Mouse (Mus musculus): ENCODE data around the gene Ubl7. TPM values are rescaled to one million over a fixed set of nuclear protein-coding genes. Genes with fewer than 3 reads are reported as not detected.

Gene Ubl7
- polyA plus RNA-seq, 1 experiment from 2014 or later: 169 TPM

- Histone ChIP-seq H3K36me3 (peaks cover 45% of the 10 kb centered on the region), H3K4me2 (replicated peaks) (no peak overlapping the region), H3K4me1 (replicated peaks) (peaks cover 29% of the 10 kb centered on the region), H3K9me3 (no peaks in the 10 kb centered on the region), H3K9ac (replicated peaks) (no peak overlapping the region), H3K4me3 (replicated peaks) (no peak overlapping the region), H3K27ac (no peak overlapping the region), H3K27me3 (no peaks in the 10 kb centered on the region)
- 91% methylated on average over 12 of the region's 12 CpGs for WGBS
- ATAC-seq: no peak
Measured at GRCm38 (mm10) chr9:57954962-57955744, 44.4 kb downstream of the Ubl7 start.

GRCm38 (mm10) chr9:57955764-57956163, 45.0 kb downstream of the Ubl7 start:
- H3K27ac ChIP-seq: no peak overlapping the region
- H3K9me3 ChIP-seq: no peaks in the 10 kb centered on the region
- no peak overlapping the region for H3K4me2 ChIP-seq (replicated peaks)
- no peak for ATAC-seq
- H3K27me3 ChIP-seq: no peaks in the 10 kb centered on the region
- H3K4me3 ChIP-seq (replicated peaks): no peak overlapping the region
- 90% methylated on average over 6 of the region's 6 CpGs for WGBS
- H3K9ac ChIP-seq (replicated peaks): no peak overlapping the region
- H3K36me3 ChIP-seq: peaks cover 51% of the 10 kb centered on the region
- H3K4me1 ChIP-seq (replicated peaks): peaks cover 23% of the 10 kb centered on the region

DNA sequence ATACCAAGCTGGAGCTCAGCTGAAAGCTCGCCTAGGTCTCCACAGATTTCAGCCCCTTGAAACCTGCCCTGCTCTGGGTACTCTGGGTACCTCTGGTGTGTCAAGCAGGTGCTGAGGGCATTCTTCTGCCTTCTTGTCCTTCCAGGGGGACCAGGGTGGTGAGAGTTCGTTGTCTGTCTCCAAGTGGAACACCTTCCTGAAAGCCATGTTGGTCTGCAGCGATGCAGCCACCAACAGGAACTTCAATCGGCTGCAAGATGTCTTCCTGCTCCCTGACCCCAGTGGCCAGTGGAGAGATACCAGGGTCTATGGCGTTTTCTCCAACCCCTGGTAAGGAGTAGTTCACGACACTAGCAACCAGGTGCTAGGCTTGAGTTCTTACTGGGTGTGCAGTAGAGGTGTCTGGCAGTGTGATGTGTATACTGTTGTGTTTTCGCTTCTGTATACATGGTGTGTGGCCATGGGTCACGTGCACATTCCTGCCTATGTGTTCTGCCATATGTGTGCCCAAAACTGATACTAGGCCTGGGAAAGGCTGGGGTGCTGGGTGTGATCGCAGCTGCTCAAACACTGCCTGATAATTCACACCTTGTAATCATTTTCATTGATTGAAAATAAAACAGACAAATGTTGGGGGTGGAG, 45.5 kb downstream of the Ubl7 start:
- H3K27me3 ChIP-seq: no peaks in the 10 kb centered on the region

DNA sequence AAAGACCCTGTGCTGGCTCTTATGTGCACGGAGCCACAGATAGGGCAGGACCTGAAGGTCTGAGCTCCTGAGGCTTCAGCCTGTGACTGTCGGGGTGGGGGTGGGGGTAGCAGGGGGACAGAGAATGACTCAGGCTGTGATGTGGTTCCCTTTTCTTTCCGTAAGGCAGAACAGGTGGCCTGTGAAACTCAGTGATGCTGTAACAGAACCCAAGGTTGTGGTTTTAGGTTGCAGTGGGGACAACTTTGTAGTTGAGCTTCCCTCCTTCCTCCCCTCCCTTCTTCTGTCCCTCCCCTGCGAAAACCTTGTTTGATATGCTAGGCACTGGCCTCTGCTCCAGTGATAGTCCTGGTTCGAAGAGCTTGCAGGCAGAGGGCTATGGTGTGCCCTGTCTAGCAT, 46.1 kb downstream of the Ubl7 start:
- H3K9ac ChIP-seq (replicated peaks): no peak overlapping the region
- H3K4me2 ChIP-seq (replicated peaks): no peak overlapping the region
- peaks cover 12% of the 10 kb centered on the region; the same call in 1 of the 2 replicates for H3K4me1 ChIP-seq (replicated peaks)
- WGBS: 84% methylated on average over 5 of the region's 5 CpGs
- H3K27me3 ChIP-seq: no peaks in the 10 kb centered on the region
- no peaks in the 10 kb centered on the region for H3K9me3 ChIP-seq
- H3K27ac ChIP-seq: no peak overlapping the region
- no peak overlapping the region for H3K4me3 ChIP-seq (replicated peaks)
- H3K36me3 ChIP-seq: peaks cover 61% of the 10 kb centered on the region
- no peak for ATAC-seq

More for the DNA sequence above, 45.5 kb downstream of the Ubl7 start:
- Histone ChIP-seq H3K9me3 (no peaks in the 10 kb centered on the region), H3K9ac (replicated peaks) (no peak overlapping the region), H3K4me1 (replicated peaks) (peaks cover 17% of the 10 kb centered on the region), H3K27ac (no peak overlapping the region), H3K4me2 (replicated peaks) (no peak overlapping the region), H3K4me3 (replicated peaks) (no peak overlapping the region), H3K36me3 (peaks cover 56% of the 10 kb centered on the region)
- ATAC-seq: no peak
- WGBS: 88% methylated on average over 9 of the region's 9 CpGs

DNA sequence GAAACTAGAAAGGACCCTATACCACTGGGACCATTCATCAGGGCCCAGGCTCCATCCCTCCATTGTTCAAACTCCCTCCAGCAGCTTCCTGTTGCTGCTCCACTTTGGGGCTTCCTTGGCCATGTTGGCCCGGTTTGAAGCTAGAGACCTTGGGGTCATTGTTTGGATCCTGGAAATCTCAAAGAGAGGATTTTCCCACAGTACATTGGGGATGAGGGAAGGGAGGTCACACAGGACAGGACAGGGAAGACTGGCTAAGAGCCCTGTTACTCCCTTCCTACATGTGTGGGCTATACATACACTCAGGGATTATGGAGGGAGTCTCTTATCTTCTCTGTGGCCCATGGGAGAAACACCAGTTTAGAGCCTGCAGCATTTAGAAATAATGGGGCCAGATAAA, 47.8 kb downstream of the Ubl7 start:
- Histone ChIP-seq H3K36me3 (peaks cover 63% of the 10 kb centered on the region), H3K4me3 (replicated peaks) (no peak overlapping the region), H3K9me3 (no peaks in the 10 kb centered on the region), H3K27me3 (no peaks in the 10 kb centered on the region), H3K27ac (no peak overlapping the region), H3K4me1 (replicated peaks) (0 out of 2 replicates have a peak, but pooled peaks cover 3% of the 10 kb centered on the region), H3K4me2 (replicated peaks) (no peak overlapping the region), H3K9ac (replicated peaks) (no peak overlapping the region)
- WGBS: 85% methylated on average over 1 of the region's 1 CpGs
- no peak for ATAC-seq

GRCm38 (mm10) chr9:57959399-57959798, 48.6 kb downstream of the Ubl7 start:
- H3K4me2 ChIP-seq (replicated peaks): no peak overlapping the region
- no peak for ATAC-seq
- no peaks in the 10 kb centered on the region for H3K9me3 ChIP-seq
- H3K9ac ChIP-seq (replicated peaks): no peak overlapping the region
- H3K36me3 ChIP-seq: peaks cover 63% of the 10 kb centered on the region
- no peak overlapping the region for H3K27ac ChIP-seq
- WGBS: 79% methylated on average over 10 of the region's 10 CpGs
- no peaks in the 10 kb centered on the region; the same call in 1 of the 2 replicates for H3K4me1 ChIP-seq (replicated peaks)
- no peak overlapping the region for H3K4me3 ChIP-seq (replicated peaks)
- no peaks in the 10 kb centered on the region for H3K27me3 ChIP-seq

GRCm38 (mm10) chr9:57959886-57960866, 49.4 kb downstream of the Ubl7 start:
- H3K4me2 ChIP-seq (replicated peaks): no peak overlapping the region
- H3K4me3 ChIP-seq (replicated peaks): no peak overlapping the region
- H3K9me3 ChIP-seq: no peaks in the 10 kb centered on the region
- WGBS: 91% methylated on average over 17 of the region's 17 CpGs
- no peaks in the 10 kb centered on the region; the same call in 1 of the 2 replicates for H3K4me1 ChIP-seq (replicated peaks)
- peaks cover 56% of the 10 kb centered on the region for H3K36me3 ChIP-seq
- H3K27ac ChIP-seq: no peak overlapping the region
- H3K27me3 ChIP-seq: no peaks in the 10 kb centered on the region
- no peak overlapping the region for H3K9ac ChIP-seq (replicated peaks)
- ATAC-seq: no peak

GRCm38 (mm10) chr9:57961226-57961625, 50.4 kb downstream of the Ubl7 start:
- no peak overlapping the region for H3K4me3 ChIP-seq (replicated peaks)
- no peak for ATAC-seq
- H3K36me3 ChIP-seq: peaks cover 46% of the 10 kb centered on the region
- H3K4me1 ChIP-seq (replicated peaks): no peaks in the 10 kb centered on the region; the same call in 1 of the 2 replicates
- no peak overlapping the region for H3K27ac ChIP-seq
- no peaks in the 10 kb centered on the region for H3K9me3 ChIP-seq
- H3K27me3 ChIP-seq: no peaks in the 10 kb centered on the region
- no peak overlapping the region for H3K9ac ChIP-seq (replicated peaks)
- 87% methylated on average over 15 of the region's 15 CpGs for WGBS
- no peak overlapping the region for H3K4me2 ChIP-seq (replicated peaks)

DNA sequence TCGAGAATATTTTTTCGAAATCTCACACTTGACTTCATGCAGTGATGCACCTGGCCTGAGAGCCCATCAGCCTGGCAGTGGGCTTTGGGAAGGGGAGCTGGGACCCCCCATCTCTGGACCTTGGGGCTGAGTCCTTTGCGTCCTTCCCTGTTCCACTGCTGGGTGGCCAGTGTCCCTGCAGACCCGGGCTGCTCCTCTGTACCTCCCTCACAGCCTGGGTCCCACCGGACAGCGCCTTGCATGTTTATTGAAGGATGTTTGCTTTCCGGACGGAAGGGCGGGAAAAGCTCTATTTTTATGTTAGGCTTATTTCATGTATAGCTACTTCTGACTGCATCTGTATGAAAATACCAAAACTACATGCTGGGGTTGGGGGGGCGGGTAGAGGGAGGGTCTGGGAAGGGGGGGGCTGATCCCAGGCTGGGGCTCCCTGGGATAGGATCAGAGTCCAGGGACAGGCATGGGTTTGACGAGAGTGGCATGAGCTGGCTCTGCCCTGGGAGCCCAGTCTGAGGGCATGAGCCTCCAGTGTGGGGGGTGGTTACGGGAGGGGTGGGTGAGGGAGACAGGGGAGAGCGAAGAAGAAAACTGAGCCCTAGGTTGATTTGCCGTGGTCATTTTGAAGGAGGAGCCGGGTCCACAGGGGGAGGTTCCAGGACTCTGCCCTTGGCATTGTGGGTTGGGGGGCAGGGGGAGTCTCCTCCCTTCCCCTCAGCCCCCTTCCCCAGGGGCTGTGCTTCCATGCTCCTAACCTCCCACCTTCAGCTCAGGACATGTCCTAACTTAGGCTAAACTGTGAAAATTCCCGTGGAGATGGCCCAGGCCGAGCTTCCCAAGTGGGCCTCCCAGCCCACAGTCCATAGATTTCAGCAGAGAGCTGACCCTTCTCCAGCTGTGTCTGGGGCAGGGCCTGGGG, 51.3 kb downstream of the Ubl7 start:
- no peak overlapping the region for H3K27ac ChIP-seq
- no peaks in the 10 kb centered on the region for H3K9me3 ChIP-seq
- peaks cover 37% of the 10 kb centered on the region for H3K36me3 ChIP-seq
- ATAC-seq: no peak
- no peak overlapping the region for H3K9ac ChIP-seq (replicated peaks)
- 74% methylated on average over 17 of the region's 17 CpGs for WGBS
- no peaks in the 10 kb centered on the region; the same call in 1 of the 2 replicates for H3K4me1 ChIP-seq (replicated peaks)
- H3K4me2 ChIP-seq (replicated peaks): no peak overlapping the region
- no peak overlapping the region for H3K4me3 ChIP-seq (replicated peaks)
- no peaks in the 10 kb centered on the region for H3K27me3 ChIP-seq

DNA sequence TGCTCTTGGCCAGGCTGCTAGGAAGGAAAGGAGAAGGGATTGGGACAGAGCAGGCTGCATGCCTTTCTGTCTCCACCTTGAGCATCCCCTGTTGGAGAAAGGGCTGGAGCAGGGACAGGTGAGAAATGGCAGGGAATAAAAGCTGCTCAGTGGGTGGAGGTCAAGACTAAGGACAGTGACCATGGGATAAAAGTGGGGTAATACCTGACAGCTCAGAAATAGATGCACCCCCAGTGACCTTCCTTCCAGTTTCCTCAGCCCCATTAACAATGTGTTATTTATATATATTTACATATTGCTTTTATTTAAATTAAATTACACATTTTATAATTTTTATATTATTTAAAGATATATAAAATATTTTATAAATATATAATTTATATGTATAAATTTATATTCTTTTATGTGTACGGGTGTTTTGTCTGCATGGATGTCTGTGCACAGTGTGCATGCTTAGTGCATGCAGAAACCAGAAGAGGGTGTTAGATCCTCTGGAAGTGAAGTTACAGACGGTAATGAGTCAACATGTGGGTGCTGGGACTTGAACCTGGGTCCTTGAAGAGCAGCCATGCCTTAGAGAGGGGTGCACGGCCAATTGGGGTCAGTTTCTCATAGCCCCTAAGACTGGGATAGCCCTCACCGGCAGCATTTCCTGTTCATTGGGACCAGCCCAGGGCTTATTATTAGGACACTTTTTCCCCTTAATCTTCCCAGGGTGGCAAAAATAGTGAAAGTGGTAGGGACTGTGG, 52.6 kb downstream of the Ubl7 start:
- Histone ChIP-seq H3K9ac (replicated peaks) (no peak overlapping the region), H3K36me3 (peaks cover 31% of the 10 kb centered on the region), H3K4me1 (replicated peaks) (no peaks in the 10 kb centered on the region; the same call in 1 of the 2 replicates), H3K27me3 (no peaks in the 10 kb centered on the region), H3K27ac (no peak overlapping the region), H3K4me2 (replicated peaks) (no peak overlapping the region), H3K4me3 (replicated peaks) (no peak overlapping the region), H3K9me3 (no peaks in the 10 kb centered on the region)
- no peak for ATAC-seq
- WGBS: 94% methylated on average over 4 of the region's 4 CpGs

Data from midbrain, embryonic 13.5 days (tissue).